Mouse (Mus musculus): ENCODE measurements around the gene Jazf1. TPM values are rescaled to one million over a fixed set of nuclear protein-coding genes. Genes with fewer than 3 reads are reported as not detected.

Jazf1 gene
- total RNA-seq, 1 experiment = 1.2 TPM

DNA sequence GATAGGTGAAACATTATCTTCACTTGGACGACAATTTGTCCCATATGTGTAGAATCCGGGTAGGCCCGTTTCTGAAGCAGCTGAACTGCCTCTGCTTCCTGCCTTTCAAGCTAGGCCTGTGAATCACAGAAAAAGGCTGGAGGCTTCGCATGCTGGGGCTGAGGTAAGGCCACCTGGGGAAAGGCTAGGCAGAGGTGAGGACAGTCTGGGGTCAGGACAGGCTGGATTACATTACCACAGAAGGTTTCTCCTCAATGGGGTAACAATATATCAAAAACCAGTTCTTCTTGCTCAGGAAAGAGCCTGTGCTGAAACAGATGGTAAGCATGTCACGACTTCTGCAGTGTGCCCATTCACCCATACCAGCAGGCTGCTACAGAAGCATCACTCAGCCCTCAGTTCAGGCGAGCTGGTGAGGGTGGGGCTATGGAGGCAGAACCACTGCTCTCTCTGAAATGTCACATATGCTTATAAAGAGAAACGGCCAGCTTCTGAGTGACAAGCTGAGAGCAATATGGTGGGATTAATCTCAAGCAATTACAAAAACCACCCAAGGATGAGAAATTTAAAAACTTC lies 135.7 kb downstream of the Jazf1 start:
- DNase-seq (ENCODE audit: low read depth, low spot score) = no peak
- in situ Hi-C loops (cut with MboI; ENCODE audit: low sequenced_read_pairs in 2 of 2, unreplicated experiment in 2 of 2) = no loop called here
- no peaks in the 10 kb centered on the region for H3K4me1 ChIP-seq (ENCODE audit: control insufficient read depth in 2 of 2, insufficient read depth in 2 of 2, low read length in 2 of 2, poor library complexity in 1 of 2)
- H3K27ac ChIP-seq (ENCODE audit: insufficient read depth, low read depth, low read length, poor library complexity, severe bottlenecking) = no peak overlapping the region
- TF ChIP-seq ZNF384 (IDR thresholded peaks at IDR 0.05; ENCODE audit: low read depth, low read length) = no peak
- TF ChIP-seq HCFC1 (IDR thresholded peaks at IDR 0.05; ENCODE audit: borderline replicate concordance, insufficient read depth, low read length) = no peak
- TF ChIP-seq MAFK (IDR thresholded peaks at IDR 0.05; ENCODE audit: insufficient read depth, low read depth, low read length) = no peak
- TF ChIP-seq ZC3H11A (IDR thresholded peaks at IDR 0.05; ENCODE audit: borderline replicate concordance, low read depth, low read length) = no peak
- TF ChIP-seq CHD2 (IDR thresholded peaks at IDR 0.05; ENCODE audit: low read depth, low read length) = no peak
- H3K9ac ChIP-seq (ENCODE audit: insufficient read depth, low read depth, low read length, poor library complexity, severe bottlenecking) = no peak overlapping the region
- H3K9me3 ChIP-seq (ENCODE audit: control insufficient read depth, insufficient read depth, low read depth, low read length) = no peaks in the 10 kb centered on the region
- H3K4me3 ChIP-seq (ENCODE audit: insufficient read depth in 1 of 2, low read depth in 1 of 2, low read length in 2 of 2, poor library complexity in 1 of 2, severe bottlenecking in 1 of 2) = no peak overlapping the region
- H3K36me3 ChIP-seq (ENCODE audit: control insufficient read depth, insufficient read depth, low read length, poor library complexity, severe bottlenecking) = no peaks in the 10 kb centered on the region

DNA sequence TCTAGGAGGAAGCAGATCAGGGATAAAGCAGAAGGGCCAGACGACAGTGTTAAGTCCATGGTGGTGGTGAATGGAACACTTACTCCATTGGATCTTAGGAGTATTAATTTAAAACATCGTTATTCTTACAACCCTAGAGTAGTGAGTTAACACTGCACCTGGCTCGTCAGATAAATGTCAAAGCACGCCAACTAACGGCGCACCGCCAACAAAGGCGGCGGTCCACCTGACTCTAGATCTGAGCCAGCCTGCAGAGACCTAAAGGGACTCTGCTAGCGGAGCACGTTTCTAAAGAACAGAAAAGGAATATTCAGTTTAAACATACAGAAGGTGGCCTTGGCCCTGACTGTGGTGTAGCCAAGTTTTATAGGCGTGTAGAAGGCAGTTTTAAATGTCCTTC lies 139.1 kb downstream of the Jazf1 start:
- in situ Hi-C loops (cut with MboI; ENCODE audit: low sequenced_read_pairs in 2 of 2, unreplicated experiment in 2 of 2) = no loop called here
- Histone ChIP-seq H3K9ac (ENCODE audit: insufficient read depth, low read depth, low read length, poor library complexity, severe bottlenecking) (no peak overlapping the region), H3K4me1 (ENCODE audit: control insufficient read depth in 2 of 2, insufficient read depth in 2 of 2, low read length in 2 of 2, poor library complexity in 1 of 2) (no peaks in the 10 kb centered on the region), H3K27ac (ENCODE audit: insufficient read depth, low read depth, low read length, poor library complexity, severe bottlenecking) (no peak overlapping the region), H3K9me3 (ENCODE audit: control insufficient read depth, insufficient read depth, low read depth, low read length) (no peaks in the 10 kb centered on the region), H3K4me3 (ENCODE audit: insufficient read depth in 1 of 2, low read depth in 1 of 2, low read length in 2 of 2, poor library complexity in 1 of 2, severe bottlenecking in 1 of 2) (no peak overlapping the region), H3K36me3 (ENCODE audit: control insufficient read depth, insufficient read depth, low read length, poor library complexity, severe bottlenecking) (no peaks in the 10 kb centered on the region)
- no peak for TF ChIP-seq HCFC1 (IDR thresholded peaks at IDR 0.05; ENCODE audit: borderline replicate concordance, insufficient read depth, low read length)
- TF ChIP-seq ZNF384 (IDR thresholded peaks at IDR 0.05; ENCODE audit: low read depth, low read length) = no peak
- no peak for TF ChIP-seq ZC3H11A (IDR thresholded peaks at IDR 0.05; ENCODE audit: borderline replicate concordance, low read depth, low read length)
- no peak for TF ChIP-seq CHD2 (IDR thresholded peaks at IDR 0.05; ENCODE audit: low read depth, low read length)
- no peak for TF ChIP-seq MAFK (IDR thresholded peaks at IDR 0.05; ENCODE audit: insufficient read depth, low read depth, low read length)
- DNase-seq (ENCODE audit: low read depth, low spot score) = no peak

DNA sequence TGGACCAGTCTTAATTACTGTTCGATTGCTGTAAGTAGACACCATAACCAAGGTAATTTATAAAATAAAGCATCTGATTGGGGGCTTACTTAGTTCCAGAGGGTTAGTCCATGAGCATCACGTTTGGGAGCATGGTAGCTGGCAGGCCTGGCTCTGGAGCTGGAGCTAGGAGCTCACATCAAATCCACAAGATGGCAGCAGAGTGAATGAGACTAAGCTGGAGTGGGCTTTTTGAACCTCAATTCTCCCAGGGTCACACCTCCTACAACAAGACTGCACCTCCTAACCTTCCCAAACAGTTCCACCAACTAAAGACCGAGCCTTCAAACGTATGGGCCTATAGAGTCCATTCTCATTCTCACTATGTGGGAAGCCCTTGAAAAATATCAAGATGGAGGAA lies 141.5 kb downstream of the Jazf1 start:
- Histone ChIP-seq H3K9me3 (ENCODE audit: control insufficient read depth, insufficient read depth, low read depth, low read length) (no peaks in the 10 kb centered on the region), H3K4me1 (ENCODE audit: control insufficient read depth in 2 of 2, insufficient read depth in 2 of 2, low read length in 2 of 2, poor library complexity in 1 of 2) (no peaks in the 10 kb centered on the region), H3K27ac (ENCODE audit: insufficient read depth, low read depth, low read length, poor library complexity, severe bottlenecking) (no peak overlapping the region), H3K4me3 (ENCODE audit: insufficient read depth in 1 of 2, low read depth in 1 of 2, low read length in 2 of 2, poor library complexity in 1 of 2, severe bottlenecking in 1 of 2) (no peak overlapping the region), H3K9ac (ENCODE audit: insufficient read depth, low read depth, low read length, poor library complexity, severe bottlenecking) (no peak overlapping the region), H3K36me3 (ENCODE audit: control insufficient read depth, insufficient read depth, low read length, poor library complexity, severe bottlenecking) (no peaks in the 10 kb centered on the region)
- TF ChIP-seq MAFK (IDR thresholded peaks at IDR 0.05; ENCODE audit: insufficient read depth, low read depth, low read length) (no peak), HCFC1 (IDR thresholded peaks at IDR 0.05; ENCODE audit: borderline replicate concordance, insufficient read depth, low read length) (no peak), ZNF384 (IDR thresholded peaks at IDR 0.05; ENCODE audit: low read depth, low read length) (no peak), ZC3H11A (IDR thresholded peaks at IDR 0.05; ENCODE audit: borderline replicate concordance, low read depth, low read length) (no peak), CHD2 (IDR thresholded peaks at IDR 0.05; ENCODE audit: low read depth, low read length) (no peak)
- in situ Hi-C loops (cut with MboI; ENCODE audit: low sequenced_read_pairs in 2 of 2, unreplicated experiment in 2 of 2) = no loop called here
- no peak for DNase-seq (ENCODE audit: low read depth, low spot score)

DNA sequence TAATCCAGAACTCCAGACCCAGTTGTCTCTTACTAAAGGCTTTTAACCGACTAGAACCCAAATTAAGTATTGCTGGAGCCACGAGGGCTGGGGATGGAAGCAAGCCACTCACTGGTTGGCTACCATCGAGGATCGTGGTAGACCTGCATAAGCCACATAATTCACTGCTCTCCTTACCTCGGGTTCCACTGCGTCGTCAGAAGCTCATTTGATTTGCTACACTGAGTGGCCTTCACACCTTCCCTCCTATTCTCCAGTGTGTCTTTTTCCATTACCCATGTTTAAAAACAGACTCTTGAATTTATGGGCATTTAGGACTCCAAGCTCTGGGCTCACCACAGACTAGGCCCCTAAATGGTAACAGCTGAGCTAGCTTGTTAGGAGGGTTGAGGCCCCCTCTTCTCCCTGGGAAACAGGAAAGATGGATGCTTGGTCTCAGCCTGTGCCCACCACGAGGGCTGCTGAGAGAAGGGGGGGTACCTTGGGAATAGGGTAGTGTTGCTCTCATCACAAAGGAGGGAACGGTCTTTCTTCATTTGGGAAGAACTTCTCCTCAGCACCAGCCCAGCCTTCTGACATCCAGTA lies 142.9 kb downstream of the Jazf1 start:
- DNase-seq (ENCODE audit: low read depth, low spot score) = no peak
- in situ Hi-C loops (cut with MboI; ENCODE audit: low sequenced_read_pairs in 2 of 2, unreplicated experiment in 2 of 2) = no loop called here

More for the DNA sequence above, 142.9 kb downstream of the Jazf1 start:
- H3K36me3 ChIP-seq (ENCODE audit: control insufficient read depth, insufficient read depth, low read length, poor library complexity, severe bottlenecking) = no peaks in the 10 kb centered on the region
- no peak overlapping the region for H3K27ac ChIP-seq (ENCODE audit: insufficient read depth, low read depth, low read length, poor library complexity, severe bottlenecking)
- H3K4me3 ChIP-seq (ENCODE audit: insufficient read depth in 1 of 2, low read depth in 1 of 2, low read length in 2 of 2, poor library complexity in 1 of 2, severe bottlenecking in 1 of 2) = no peak overlapping the region
- no peaks in the 10 kb centered on the region for H3K9me3 ChIP-seq (ENCODE audit: control insufficient read depth, insufficient read depth, low read depth, low read length)
- TF ChIP-seq CHD2 (IDR thresholded peaks at IDR 0.05; ENCODE audit: low read depth, low read length) (no peak), MAFK (IDR thresholded peaks at IDR 0.05; ENCODE audit: insufficient read depth, low read depth, low read length) (no peak), ZNF384 (IDR thresholded peaks at IDR 0.05; ENCODE audit: low read depth, low read length) (no peak), ZC3H11A (IDR thresholded peaks at IDR 0.05; ENCODE audit: borderline replicate concordance, low read depth, low read length) (no peak), HCFC1 (IDR thresholded peaks at IDR 0.05; ENCODE audit: borderline replicate concordance, insufficient read depth, low read length) (no peak)
- H3K9ac ChIP-seq (ENCODE audit: insufficient read depth, low read depth, low read length, poor library complexity, severe bottlenecking) = no peak overlapping the region
- H3K4me1 ChIP-seq (ENCODE audit: control insufficient read depth in 2 of 2, insufficient read depth in 2 of 2, low read length in 2 of 2, poor library complexity in 1 of 2) = no peaks in the 10 kb centered on the region
